Mouse (Mus musculus) thymus, adult 18-20 months (tissue): ENCODE results near the gene Ercc4.

Experiments used
- DNase-seq, 2 experiments: peaks; one replicate each; pipeline ENCODE4 v3.0.0; 2022; ENCODE audit warnings: mixed read lengths in 2 of 2

Ercc4 gene

DNA sequence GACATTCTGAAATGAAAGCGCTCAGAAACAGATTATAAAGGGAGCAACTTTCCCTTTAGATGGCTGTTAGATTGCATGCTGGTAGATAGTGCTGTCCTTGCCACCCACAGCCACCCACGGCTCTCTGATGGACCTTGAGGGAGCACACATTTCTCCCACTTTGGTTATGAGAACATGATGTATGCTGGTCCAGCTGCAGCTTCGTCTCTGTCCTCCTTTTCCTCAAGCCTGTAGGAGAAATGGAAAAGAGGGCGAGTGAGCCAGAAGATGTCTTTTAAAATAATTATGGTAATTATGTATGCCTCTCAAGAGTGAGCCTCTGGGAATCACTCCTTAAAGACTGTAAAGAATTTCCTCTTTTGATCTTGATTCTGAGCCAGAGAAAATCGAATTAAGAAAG, 87.1 kb downstream of the Ercc4 start:
- DNase-seq, result no peak

DNA sequence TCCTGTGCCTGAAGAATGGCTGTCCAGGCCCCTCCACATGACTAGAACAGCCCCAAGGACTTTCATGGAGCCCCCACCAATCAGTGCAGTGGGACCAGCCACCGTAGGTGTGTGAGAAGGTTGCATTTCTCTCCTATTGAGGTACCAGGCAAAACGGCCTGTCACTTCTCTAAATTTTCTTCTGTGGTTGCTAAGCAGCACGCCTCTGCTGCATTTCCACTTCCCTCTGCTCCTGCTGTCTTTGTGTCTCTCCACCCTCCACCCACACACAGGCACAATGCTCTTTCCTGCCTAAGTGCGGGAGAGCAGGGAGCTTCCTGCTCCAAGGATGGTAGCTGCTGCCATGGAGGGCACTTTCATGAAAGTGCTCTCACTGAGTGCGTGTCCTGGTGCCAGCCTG, 87.8 kb downstream of the Ercc4 start:
- no peak for DNase-seq

DNA sequence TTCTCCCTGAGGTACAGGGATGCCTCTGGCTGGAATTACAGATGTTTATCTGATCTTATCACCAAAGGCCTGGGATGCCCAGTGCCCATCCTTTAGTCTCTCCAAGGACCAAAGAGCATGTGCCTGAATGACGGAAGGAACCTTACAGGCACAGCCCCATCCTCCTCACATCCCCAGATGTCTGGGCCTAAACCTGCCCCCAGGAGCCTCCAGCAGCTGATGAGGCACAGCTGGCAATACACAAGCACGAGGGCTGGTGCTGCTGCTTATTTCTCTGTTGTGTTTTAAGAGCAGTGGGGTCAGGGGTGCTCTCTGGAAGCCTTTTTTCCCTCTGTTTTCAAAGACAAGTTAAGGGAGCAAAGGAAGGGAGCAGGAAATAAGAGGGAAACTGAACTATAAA, 89.7 kb downstream of the Ercc4 start:
- DNase-seq, result no peak
